Mouse (Mus musculus): ENCODE measurements around the gene Olfr287. TPM values are rescaled to one million over a fixed set of nuclear protein-coding genes. Genes with fewer than 3 reads are reported as not detected.

The Olfr287 gene
- total RNA-seq, 2 experiments from 2014 or later, result not detected

GRCm38 (mm10) chr15:98181856-98182570 lies 38.8 kb downstream of the Olfr287 start:
- Histone ChIP-seq H3K4me3 (peak overlapping the region; percentile 74), H3K27ac (peak overlapping the region; percentile 97)
- peak; percentile 30 for DNase-seq
- intact Hi-C loops (cut with DNase I), result loop anchor here (1.0 to 10.0 kb wide), 3 partner anchors 114 to 293 kb away; partner anchors contain the start of gene Zfp641
- TF ChIP-seq CTCF (IDR thresholded peaks at IDR 0.05), result no peak

- H3K27ac ChIP-seq, result peak overlapping the region; percentile 97
- intact Hi-C loops (cut with DNase I), result loop anchor here (1.0 to 10.0 kb wide), 2 partner anchors 115 to 294 kb away; partner anchors contain the start of gene Zfp641
- TF ChIP-seq CTCF (IDR thresholded peaks at IDR 0.05), result peak; percentile 91
Observed at GRCm38 (mm10) chr15:98181132-98181711, 39.6 kb downstream of the Olfr287 start.

GRCm38 (mm10) chr15:98180567-98181131 lies 40.2 kb downstream of the Olfr287 start:
- intact Hi-C loops (cut with DNase I), result loop anchor here (1.0 to 10.0 kb wide), 2 partner anchors 116 to 294 kb away; partner anchors contain the start of gene Zfp641
- H3K27ac ChIP-seq, result peak overlapping the region; percentile 97
- TF ChIP-seq CTCF (IDR thresholded peaks at IDR 0.05), result no peak
- DNase-seq, result no peak
- H3K4me3 ChIP-seq, result peak overlapping the region; percentile 74

More at GRCm38 (mm10) chr15:98181132-98181711, 39.6 kb downstream of the Olfr287 start:
- DNase-seq, result peak; percentile 97
- peak overlapping the region; percentile 74 for H3K4me3 ChIP-seq

- TF ChIP-seq CTCF (IDR thresholded peaks at IDR 0.05), result no peak
- no peak for DNase-seq
- intact Hi-C loops (cut with DNase I), result loop anchor here (5.0 kb wide), 1 partner anchor 215 kb away; the partner anchor contains the start of gene Tmem106c
- Histone ChIP-seq H3K4me3 (no peak overlapping the region), H3K27ac (no peak overlapping the region)
Observed at GRCm38 (mm10) chr15:98177320-98177719, 43.5 kb downstream of the Olfr287 start.

GRCm38 (mm10) chr15:98173821-98174220 lies 47.0 kb downstream of the Olfr287 start:
- Histone ChIP-seq H3K4me3 (no peak overlapping the region), H3K27ac (no peak overlapping the region)
- DNase-seq, result no peak
- intact Hi-C loops (cut with DNase I), result no loop called here
- peak; percentile 76 for TF ChIP-seq CTCF (IDR thresholded peaks at IDR 0.05)

- intact Hi-C loops (cut with DNase I), result no loop called here
- no peak for TF ChIP-seq CTCF (IDR thresholded peaks at IDR 0.05)
- Histone ChIP-seq H3K4me3 (no peak overlapping the region), H3K27ac (no peak overlapping the region)
- DNase-seq, result no peak
Observed at GRCm38 (mm10) chr15:98172113-98172512, 48.7 kb downstream of the Olfr287 start.

GRCm38 (mm10) chr15:98170917-98171316 lies 49.9 kb downstream of the Olfr287 start:
- Histone ChIP-seq H3K4me3 (no peak overlapping the region), H3K27ac (no peak overlapping the region)
- TF ChIP-seq CTCF (IDR thresholded peaks at IDR 0.05), result no peak
- no peak for DNase-seq
- intact Hi-C loops (cut with DNase I), result no loop called here

- TF ChIP-seq CTCF (IDR thresholded peaks at IDR 0.05), result no peak
- intact Hi-C loops (cut with DNase I), result no loop called here
- Histone ChIP-seq H3K4me3 (no peak overlapping the region), H3K27ac (no peak overlapping the region)
- no peak for DNase-seq
Observed at GRCm38 (mm10) chr15:98170365-98170764, 50.5 kb downstream of the Olfr287 start.

GRCm38 (mm10) chr15:98168622-98169004 lies 52.2 kb downstream of the Olfr287 start:
- Histone ChIP-seq H3K4me3 (peak overlapping the region; percentile 71), H3K27ac (no peak overlapping the region)
- DNase-seq, result no peak
- no peak for TF ChIP-seq CTCF (IDR thresholded peaks at IDR 0.05)
- intact Hi-C loops (cut with DNase I), result no loop called here

GRCm38 (mm10) chr15:98167645-98168621 lies 52.9 kb downstream of the Olfr287 start:
- intact Hi-C loops (cut with DNase I), result no loop called here
- TF ChIP-seq CTCF (IDR thresholded peaks at IDR 0.05), result no peak
- Histone ChIP-seq H3K4me3 (peak overlapping the region; percentile 71), H3K27ac (no peak overlapping the region)
- peak; percentile 58 for DNase-seq

GRCm38 (mm10) chr15:98166963-98167644 lies 53.8 kb downstream of the Olfr287 start, which contains the start of gene Ccdc184:
TSS of gene Ccdc184 (plus strand) at chr15:98167158.
- TF ChIP-seq CTCF (IDR thresholded peaks at IDR 0.05), result no peak
- no peak for DNase-seq
- intact Hi-C loops (cut with DNase I), result no loop called here
- peak within 1 kb of the TSS; percentile 71 for H3K4me3 ChIP-seq
- H3K27ac ChIP-seq, result no peak within 1 kb of the TSS

All from gastrocnemius, adult 2 months (tissue).